Mouse (Mus musculus) cortical plate, adult 2 months (tissue): ENCODE measurements around the gene Tnnt1.

ENCODE experiments used
- CTCF ChIP-seq: fragments of 200-500 bp; IDR thresholded peaks from 2 replicates; pipeline ENCODE4 v1.5.1; 2011; ENCODE audit warnings: mild to moderate bottlenecking, control low read depth, low read length; ENCODE audit not compliant: insufficient read depth; ENCODE audit errors: extremely low read depth
- POLR2A ChIP-seq: fragments of 200-500 bp; IDR thresholded peaks from 2 replicates; pipeline ENCODE4 v1.6.1; 2011; ENCODE audit warnings: mild to moderate bottlenecking, low read length, control low read depth; ENCODE audit not compliant: insufficient read depth; ENCODE audit errors: extremely low read depth

DNA sequence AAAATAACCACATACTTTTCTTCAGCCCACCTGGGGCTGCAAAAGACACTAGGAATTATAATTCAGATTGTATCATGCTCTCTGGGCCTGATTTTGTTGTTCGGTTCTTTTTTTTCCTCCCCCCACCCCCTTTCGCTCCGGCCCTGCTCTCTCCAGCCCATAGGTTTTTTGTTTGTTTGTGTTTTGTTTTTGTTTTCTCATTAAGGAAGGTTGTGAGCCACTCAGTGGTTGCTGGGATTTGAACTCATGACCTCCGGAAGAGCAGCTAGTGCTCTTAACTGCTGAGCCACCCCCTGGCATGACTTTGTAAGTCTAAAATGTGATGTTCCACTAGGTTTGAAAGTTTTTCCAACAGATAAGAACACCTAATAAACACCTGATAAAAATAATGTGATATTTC is 13.1 kb downstream of the Tnnt1 start:
- no peak for TF ChIP-seq CTCF
- no peak for TF ChIP-seq POLR2A
